Comparison of ENCODE assay signal across 1 mouse cellular context in genomic region chr7:80449620-80450091, GRCm38 (mm10).
TF ChIP-seq lines count a peak whose summit lies in the region.

No protein-coding gene starts in this region.

TF ChIP-seq in MEL, 35 proteins besides CTCF, POLR2A, EP300 and RAD21 (continued from another document):
- TF ChIP-seq MYC (IDR thresholded peaks at IDR 0.05; ENCODE audit: low read depth, low read length) (peak; percentile 80; the same call in 1 of the 2 replicates), POLR2AphosphoS2 (IDR thresholded peaks at IDR 0.05; ENCODE audit: low read length) (peak; percentile 99), UBTF (IDR thresholded peaks at IDR 0.05; ENCODE audit: borderline replicate concordance, insufficient read depth, low read depth, low read length) (no peak), KAT2A (conservative IDR thresholded peaks at IDR 0.05; ENCODE audit: low read depth, low read length) (peak; percentile 55; the same call in 1 of the 2 replicates), SMC3 (IDR thresholded peaks at IDR 0.05; ENCODE audit: low read depth, low read length) (0 out of 2 replicates have a peak, but pooled peaks have one; percentile 13), TAL1 (IDR thresholded peaks at IDR 0.05; ENCODE audit: low read length) (no peak), TBP (IDR thresholded peaks at IDR 0.05; ENCODE audit: low read depth, low read length) (peak; percentile 93), BHLHE40 (IDR thresholded peaks at IDR 0.05; ENCODE audit: borderline replicate concordance, low read depth, low read length) (peak; percentile 66), ZKSCAN1 (IDR thresholded peaks at IDR 0.05; ENCODE audit: low read depth, low read length) (no peak)
